Mouse (Mus musculus) gastrocnemius, postnatal 36 days (tissue): Measurements from ENCODE around the gene Aph1a. TPM values are rescaled to one million over a fixed set of nuclear protein-coding genes. Genes with fewer than 3 reads are reported as not detected.
A peak's percentile ranks its signal among the peaks of the same experiment; 100 is the strongest.
"Not testable (repeated sequence)": the region's sequence is repeated elsewhere in the genome, so short reads cannot be mapped to it uniquely, and the experiment has no call there.

Experiments used
- DNase-seq, 2 experiments: peaks; one replicate each; pipeline ENCODE4 v3.0.0; 2022
- intact Hi-C: fragments of 180-260 bp; cut with DNase I; formaldehyde crosslinking; loops from one replicate; pipeline ENCODE4 v1.15.1; 2025
- total RNA-seq, 2 experiments: library from RNA; stranded (reverse); gene quantifications; 2 replicates each; pipeline ENCODE4 v1.2.3; 2021

Aph1a gene
- total RNA-seq, 2 experiments from 2014 or later = 41.7 to 48.0 TPM

DNA sequence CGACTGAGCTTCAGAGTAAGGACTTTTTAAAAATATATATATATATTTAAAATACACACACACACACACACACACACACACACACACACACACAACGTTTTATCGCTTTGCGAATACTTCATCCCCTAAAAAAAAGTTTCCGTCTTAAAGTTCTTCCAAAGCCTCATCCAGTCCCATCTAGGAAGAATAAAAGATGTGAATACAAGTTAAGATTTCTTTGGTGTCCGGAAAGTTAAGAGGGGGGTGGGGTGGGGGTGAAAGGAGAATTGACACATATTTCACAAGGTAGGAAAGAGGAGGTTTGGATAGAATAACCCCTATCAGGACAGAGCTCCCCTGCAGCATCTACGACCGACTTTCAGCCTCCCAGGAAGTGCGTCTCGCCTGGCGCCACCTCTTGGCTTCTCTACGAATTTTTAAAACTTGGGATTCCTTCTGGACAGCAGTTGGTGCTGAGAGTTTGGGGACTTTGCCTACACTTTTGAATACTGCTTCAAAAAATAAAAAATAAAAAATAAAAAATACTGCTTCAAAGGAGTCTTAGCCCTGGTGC is 12.2 kb downstream of the Aph1a start:
- intact Hi-C loops = loop anchor here (1.0 to 2.0 kb wide), 2 partner anchors 23 to 45 kb away; no protein-coding TSS in a partner anchor
- peak in 1 of 2 experiments; percentile 45 for DNase-seq

- intact Hi-C loops = loop anchor here (1.0 to 2.0 kb wide), 2 partner anchors 24 to 46 kb away; no protein-coding TSS in a partner anchor
- peak in 1 of 2 experiments; percentile 16 for DNase-seq
Measured at GRCm38 (mm10) chr3:95906860-95907259, 13.1 kb downstream of the Aph1a start.

GRCm38 (mm10) chr3:95907613-95908012 is 13.8 kb downstream of the Aph1a start:
- DNase-seq = no peak
- intact Hi-C loops = loop anchor here (2.0 kb wide), 1 partner anchor 47 kb away; no protein-coding TSS in a partner anchor

DNA sequence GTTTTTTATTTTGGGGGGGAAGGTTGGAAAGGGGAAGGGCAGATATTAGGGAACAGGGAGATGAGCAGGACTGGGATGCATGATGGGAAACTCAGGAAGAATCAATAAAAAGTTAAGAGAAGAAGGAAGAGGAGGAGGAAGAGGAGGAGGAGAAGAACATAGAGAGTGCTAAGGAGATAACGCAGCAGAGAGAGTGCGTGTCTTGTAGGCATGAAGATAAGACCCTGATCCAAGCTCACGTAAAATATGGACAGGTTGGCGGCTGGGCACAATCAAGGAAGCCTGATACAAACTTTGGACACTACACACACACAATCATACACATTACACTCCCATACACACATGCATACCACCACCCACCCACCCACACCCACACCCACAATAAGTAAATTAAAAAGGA is 20.9 kb downstream of the Aph1a start:
- no peak for DNase-seq
- intact Hi-C loops = no loop called here

GRCm38 (mm10) chr3:95916760-95917159 is 23.0 kb downstream of the Aph1a start:
- intact Hi-C loops = no loop called here

DNA sequence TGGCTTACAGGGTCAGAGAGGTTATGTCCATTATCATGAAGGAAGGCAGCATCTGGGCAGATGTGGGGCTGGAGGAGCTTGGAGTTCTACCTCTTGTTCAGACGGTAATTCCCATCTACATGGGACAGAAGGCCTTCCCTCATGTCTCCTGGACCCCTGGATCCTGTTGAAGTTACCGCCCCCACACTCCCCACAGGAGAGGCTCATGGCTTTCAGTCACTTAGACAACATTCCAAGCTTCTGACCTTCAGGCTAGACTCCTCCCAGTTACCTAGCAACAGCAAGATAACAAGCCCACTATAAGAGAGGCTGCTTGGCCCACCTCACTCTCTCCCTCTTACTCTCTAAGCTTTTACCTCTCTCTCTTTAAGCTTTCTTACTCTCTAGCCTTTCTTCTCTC is 26.8 kb downstream of the Aph1a start:
- DNase-seq, intact Hi-C loops: not testable (repeated sequence)

More at GRCm38 (mm10) chr3:95916760-95917159, 23.0 kb downstream of the Aph1a start:
- no peak for DNase-seq

DNA sequence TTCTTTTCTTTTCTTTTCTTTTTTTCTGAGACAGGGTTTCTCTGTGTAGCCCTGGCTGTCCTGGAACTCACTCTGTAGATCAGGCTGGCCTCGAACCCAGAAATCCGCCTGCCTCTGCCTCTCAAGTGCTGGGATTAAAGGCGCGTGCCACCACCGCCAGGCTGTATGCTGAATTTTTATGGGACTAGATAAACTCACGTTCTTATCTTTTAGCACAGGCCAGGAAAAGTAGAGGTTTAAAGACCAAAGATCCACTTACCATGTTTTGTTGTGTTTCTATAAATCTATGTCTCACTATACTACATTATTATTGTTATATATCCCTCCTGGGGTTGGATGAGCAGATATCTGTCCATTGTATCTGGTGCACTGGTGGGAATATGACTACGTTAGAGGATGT is 29.7 kb downstream of the Aph1a start:
- intact Hi-C loops, DNase-seq: not testable (repeated sequence)

- intact Hi-C loops = no loop called here
- no peak for DNase-seq
Measured at GRCm38 (mm10) chr3:95924185-95924584, 30.4 kb downstream of the Aph1a start.

DNA sequence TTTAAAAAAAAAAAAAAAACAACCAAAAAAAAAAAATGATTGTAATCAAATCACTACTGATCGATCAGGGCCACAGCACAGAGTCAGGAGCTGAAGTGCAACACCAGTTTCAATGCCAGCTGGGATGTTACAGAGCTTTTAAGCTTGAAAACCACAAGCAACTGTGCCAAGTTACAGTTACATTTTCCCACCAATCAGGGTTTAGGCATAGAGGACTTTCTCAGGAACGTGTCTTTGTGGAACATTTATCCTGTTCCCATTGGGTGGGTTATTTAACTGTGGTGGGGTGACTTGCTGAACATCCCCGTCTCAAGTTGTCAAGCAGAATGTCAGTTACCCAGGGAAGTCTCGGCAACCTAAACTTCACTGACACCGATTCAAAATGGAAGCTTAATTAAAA is 31.3 kb downstream of the Aph1a start:
- intact Hi-C loops = no loop called here
- no peak for DNase-seq

- no peak for DNase-seq
- intact Hi-C loops = no loop called here
Measured at GRCm38 (mm10) chr3:95928261-95928657, 34.5 kb downstream of the Aph1a start.

DNA sequence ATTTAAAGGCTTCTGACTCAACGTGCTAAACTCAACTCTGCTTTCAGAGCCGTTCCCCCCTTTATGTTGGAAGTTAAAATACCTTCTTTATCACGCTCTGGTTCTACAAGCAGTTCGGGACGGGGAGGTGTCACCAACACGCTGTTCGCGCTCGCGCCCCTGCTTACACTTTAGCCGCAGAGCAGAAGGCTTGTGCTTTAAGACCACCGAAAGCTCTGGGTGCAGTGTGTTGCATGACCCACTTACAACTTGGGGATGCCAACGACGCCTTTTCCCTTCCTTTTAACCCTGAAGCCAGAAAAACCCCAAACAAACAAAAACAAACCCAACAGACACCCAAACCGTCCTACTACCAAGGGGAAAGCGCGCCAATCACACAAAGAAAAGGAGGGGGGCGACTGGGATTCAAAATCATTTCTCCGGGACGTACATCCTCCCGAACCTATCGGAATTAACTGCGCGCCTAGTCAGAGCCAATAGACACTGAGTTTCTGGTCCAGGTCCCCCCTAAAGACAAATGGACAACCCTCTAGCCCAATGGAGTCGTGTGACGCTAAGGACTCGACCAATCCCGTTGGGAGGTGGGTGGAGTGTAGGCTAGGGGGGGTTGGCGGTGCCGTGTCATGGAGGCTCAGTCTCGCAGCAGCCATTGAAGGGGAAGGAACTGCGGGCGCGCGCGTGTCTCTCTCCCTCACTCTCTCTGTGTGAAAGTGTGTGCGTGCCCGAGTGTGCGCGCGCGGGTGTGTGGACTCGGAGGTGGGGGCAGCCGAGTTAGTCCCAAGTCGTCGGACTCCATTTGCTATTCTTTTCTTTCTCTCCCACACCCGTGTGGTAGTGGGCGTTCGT is 35.1 kb downstream of the Aph1a start, which contains the start of gene Anp32e:
Gene Anp32e, plus strand, starts transcription at position 589 of the 846 bp plus-strand sequence.
- peak; percentile 94 to 96 for DNase-seq
- intact Hi-C loops = no loop called here

DNA sequence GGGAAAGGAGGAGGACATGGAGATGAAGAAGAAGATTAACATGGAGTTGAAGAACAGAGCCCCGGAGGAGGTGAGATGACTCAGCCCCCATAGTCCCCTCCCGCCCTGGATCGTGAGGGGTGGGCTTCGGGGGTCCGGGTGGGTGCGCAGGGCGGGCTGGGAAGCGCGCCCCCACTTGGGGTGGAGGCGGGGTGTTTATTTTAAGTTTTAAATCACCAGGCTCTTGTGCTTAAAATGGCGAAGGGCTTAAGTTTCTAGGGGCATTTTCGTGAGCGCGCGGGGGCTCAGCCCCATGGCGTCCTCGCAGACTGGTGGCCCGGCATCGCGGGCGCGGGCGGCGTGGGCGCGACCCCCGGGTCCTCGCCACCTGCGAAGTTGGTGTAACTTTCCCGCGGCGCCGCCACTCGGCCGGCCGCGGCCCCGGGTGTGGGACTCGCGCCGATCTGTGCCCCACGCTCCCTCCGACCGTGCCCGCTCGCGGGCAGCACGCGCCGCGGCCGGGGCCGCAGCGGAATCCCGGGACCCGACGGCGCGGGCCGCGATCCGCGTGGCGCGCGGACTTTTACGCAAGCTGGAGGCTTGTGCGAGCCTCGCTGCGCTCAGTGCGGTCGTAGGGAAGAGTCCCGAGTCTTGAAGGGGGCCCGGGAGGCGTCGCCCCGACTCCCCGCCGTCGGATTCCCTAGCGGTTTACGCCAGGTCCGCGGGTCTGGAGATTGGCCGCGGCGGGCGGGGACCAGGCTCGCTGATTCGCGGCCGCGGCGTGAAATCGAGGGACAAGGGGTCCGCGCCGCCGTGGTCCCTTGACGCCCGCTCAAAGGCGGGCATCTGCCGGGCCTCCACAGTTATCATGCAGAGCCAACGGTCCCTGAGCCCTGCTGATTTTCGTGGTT is 36.1 kb downstream of the Aph1a start:
- DNase-seq = peak in 1 of 2 experiments; percentile 40

GRCm38 (mm10) chr3:95930471-95930789 is 36.7 kb downstream of the Aph1a start:
- DNase-seq = no peak
- intact Hi-C loops = no loop called here

More for the DNA sequence above, 36.1 kb downstream of the Aph1a start:
- intact Hi-C loops = no loop called here

GRCm38 (mm10) chr3:95931471-95931870 is 37.7 kb downstream of the Aph1a start:
- intact Hi-C loops = no loop called here
- DNase-seq = no peak

DNA sequence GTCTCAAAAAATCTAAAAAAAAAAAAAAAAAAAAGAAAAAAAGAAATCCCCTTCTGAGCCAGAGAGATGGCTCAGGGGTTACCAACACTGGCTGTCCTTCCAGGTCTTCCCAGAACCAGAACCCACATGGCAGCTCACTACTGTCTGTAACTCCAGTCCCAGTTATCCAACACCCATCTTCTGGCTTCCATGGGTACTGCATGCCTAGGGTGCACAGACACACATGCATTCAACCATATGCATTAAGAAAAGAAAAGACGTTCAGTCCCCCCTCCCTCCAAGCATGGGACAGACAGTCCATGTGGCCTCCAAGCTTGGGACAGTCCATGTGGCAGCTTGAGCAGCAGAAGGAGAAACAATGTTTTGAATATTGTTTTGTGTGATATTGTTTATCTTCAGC is 38.4 kb downstream of the Aph1a start:
- DNase-seq = no peak
- intact Hi-C loops = no loop called here

- no peak for DNase-seq
- intact Hi-C loops = no loop called here
Measured at GRCm38 (mm10) chr3:95932566-95932965, 38.8 kb downstream of the Aph1a start.

- no peak for DNase-seq
- intact Hi-C loops = no loop called here
Measured at GRCm38 (mm10) chr3:95933111-95933750, 39.5 kb downstream of the Aph1a start.

GRCm38 (mm10) chr3:95934448-95934847 is 40.7 kb downstream of the Aph1a start:
- intact Hi-C loops = no loop called here
- no peak for DNase-seq

DNA sequence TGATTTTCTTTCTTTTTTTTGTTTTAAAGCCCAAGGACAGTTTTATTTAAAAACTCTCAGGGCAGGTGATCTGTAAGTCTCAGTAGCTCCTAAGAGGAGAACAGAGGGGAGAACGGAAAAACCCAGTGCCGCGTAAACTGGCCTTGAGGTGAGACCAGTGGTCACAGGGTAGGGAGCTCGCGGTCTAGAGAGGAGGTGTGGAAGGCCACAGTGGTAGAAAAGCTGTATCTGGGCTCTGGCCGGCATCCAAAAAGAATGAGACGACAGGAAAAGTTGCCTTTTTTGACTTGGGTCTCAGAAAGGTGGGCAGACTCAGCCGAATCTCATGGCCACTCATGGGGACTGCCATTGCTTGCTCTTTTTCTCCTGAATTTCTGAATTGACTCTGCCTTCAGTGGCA is 44.4 kb downstream of the Aph1a start:
- intact Hi-C loops = no loop called here
- no peak for DNase-seq

GRCm38 (mm10) chr3:95938835-95939234 is 45.1 kb downstream of the Aph1a start:
- no peak for DNase-seq
- intact Hi-C loops = no loop called here
